Mouse (Mus musculus): Measurements from ENCODE around the gene St6galnac4.

DNA sequence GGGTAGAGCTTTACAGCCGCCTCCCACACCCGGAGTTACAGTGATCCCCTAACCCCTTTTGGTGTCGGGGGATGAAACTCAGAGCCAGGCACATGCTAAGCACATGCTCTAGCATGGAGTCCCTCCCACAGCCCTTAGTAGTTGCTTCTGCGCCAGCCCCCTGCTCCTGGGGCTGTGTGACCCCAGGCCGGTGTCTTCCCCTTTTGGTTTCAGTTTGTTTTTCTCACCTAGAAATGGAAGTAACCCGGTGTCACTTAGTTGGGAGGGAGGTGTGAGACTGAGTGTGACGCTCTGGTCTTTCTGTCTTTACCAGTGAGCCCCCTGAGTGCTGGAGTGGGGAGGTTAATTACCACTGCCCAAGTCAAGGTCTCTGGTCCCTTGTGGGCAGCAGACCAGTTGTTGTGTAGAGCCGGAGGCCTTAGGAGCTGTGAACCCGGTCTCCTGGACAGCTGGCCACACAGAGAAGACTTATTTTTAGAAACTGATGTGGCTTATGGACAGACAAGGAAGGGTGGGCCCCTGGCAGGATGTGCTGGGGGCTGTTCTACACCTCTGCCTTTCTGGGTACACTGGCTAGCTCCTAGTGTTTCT lies 931 bp downstream of the St6galnac4 start:
- TF ChIP-seq POLR2A (IDR thresholded peaks at IDR 0.05; ENCODE audit: extremely low read depth, insufficient read depth, low read length) (no peak), CTCF (IDR thresholded peaks at IDR 0.05; ENCODE audit: low read depth, low read length) (no peak)
